Mouse (Mus musculus) limb, embryonic 12.5 days (tissue): Measurements from ENCODE around the gene Ergic2. TPM values are rescaled to one million over a fixed set of nuclear protein-coding genes. Genes with fewer than 3 reads are reported as not detected.

Experiments
- ATAC-seq: fragments of 200-750 bp; cut with Nextera tagmentation; 2 replicates; pipeline ENCODE4 v1.8.0; 2017; ENCODE audit warnings: low read depth, moderate TSS enrichment; ENCODE audit not compliant: insufficient number of reproducible peaks, insufficient read depth, low FRiP score, low TSS enrichment
- H3K27ac ChIP-seq: fragments of 300-500 bp; sonication (generic); 2 replicates; pipeline ENCODE4 v1.5.1; 2016; ENCODE audit warnings: mild to moderate bottlenecking, moderate library complexity
- H3K27me3 ChIP-seq: fragments of 300-500 bp; sonication (generic); 2 replicates; pipeline ENCODE4 v1.6.1; 2016; ENCODE audit warnings: mild to moderate bottlenecking, moderate library complexity
- H3K36me3 ChIP-seq: fragments of 300-500 bp; sonication (generic); 2 replicates; pipeline ENCODE4 v1.6.1; 2016; ENCODE audit warnings: mild to moderate bottlenecking, moderate library complexity
- H3K4me1 ChIP-seq: fragments of 300-500 bp; sonication (generic); replicated peaks from 2 replicates; pipeline ENCODE4 v1.6.1; 2016
- H3K4me2 ChIP-seq: fragments of 300-500 bp; sonication (generic); 2 replicates; pipeline ENCODE4 v1.6.1; 2016; ENCODE audit warnings: mild to moderate bottlenecking, moderate library complexity
- H3K4me3 ChIP-seq: fragments of 300-500 bp; sonication (generic); replicated peaks from 2 replicates; pipeline ENCODE4 v1.5.1; 2016; ENCODE audit warnings: mild to moderate bottlenecking
- H3K9ac ChIP-seq: fragments of 300-500 bp; sonication (generic); replicated peaks from 2 replicates; pipeline ENCODE4 v1.6.1; 2016; ENCODE audit warnings: mild to moderate bottlenecking, moderate library complexity
- H3K9me3 ChIP-seq: fragments of 300-500 bp; sonication (generic); 2 replicates; pipeline ENCODE4 v1.6.1; 2016; ENCODE audit warnings: mild to moderate bottlenecking, moderate library complexity
- WGBS: fragments of 180-500 bp; shearing (Covaris S2); methylation state at CpG from one replicate; pipeline ENCODE4 v1.1.7; 2016; 5-methylcytosine and 5-hydroxymethylcytosine counted together
- polyA plus RNA-seq: library from polyadenylated mRNA; unstranded; fragments of >200 nt; fragmentation: Nextera tagmentation; extraction: Ambion mirVana; gene quantifications from 2 replicates; pipeline ENCODE4 v1.2.1, GENCODE M21; 2016

The Ergic2 gene
- polyA plus RNA-seq, 1 experiment from 2014 or later, result 212 TPM

- H3K36me3 ChIP-seq, result no peaks in the 10 kb centered on the region
- H3K4me3 ChIP-seq, result no peak overlapping the region
- H3K9me3 ChIP-seq, result no peaks in the 10 kb centered on the region
- no peak overlapping the region for H3K9ac ChIP-seq
- no peak overlapping the region for H3K27ac ChIP-seq
- no peak overlapping the region for H3K4me2 ChIP-seq
- no peaks in the 10 kb centered on the region for H3K4me1 ChIP-seq
- ATAC-seq, result no peak; the same call in 1 of the 2 replicates
- 33% methylated on average over 9 of the region's 9 CpGs for WGBS
- no peaks in the 10 kb centered on the region for H3K27me3 ChIP-seq
Observed at GRCm38 (mm10) chr6:148135769-148136382, 76.3 kb downstream of the Ergic2 start.

- Histone ChIP-seq H3K27ac (no peak overlapping the region), H3K4me2 (no peak overlapping the region), H3K9me3 (no peaks in the 10 kb centered on the region), H3K27me3 (no peaks in the 10 kb centered on the region), H3K36me3 (no peaks in the 10 kb centered on the region), H3K4me1 (no peaks in the 10 kb centered on the region), H3K4me3 (no peak overlapping the region), H3K9ac (no peak overlapping the region)
- ATAC-seq, result no peak
Observed at GRCm38 (mm10) chr6:148133536-148133935, 78.6 kb downstream of the Ergic2 start.

- Histone ChIP-seq H3K27me3 (no peaks in the 10 kb centered on the region), H3K9ac (no peak overlapping the region), H3K4me1 (no peaks in the 10 kb centered on the region), H3K9me3 (no peaks in the 10 kb centered on the region), H3K4me2 (no peak overlapping the region), H3K36me3 (no peaks in the 10 kb centered on the region), H3K27ac (no peak overlapping the region), H3K4me3 (no peak overlapping the region)
- ATAC-seq, result no peak
- 81% methylated on average over 10 of the region's 10 CpGs for WGBS
Observed at GRCm38 (mm10) chr6:148132314-148132713, 79.9 kb downstream of the Ergic2 start.

Other genes starting within 250 kb of the Ergic2 start
- 2.6 and 2.8 TPM in 2 replicates for gene Far2, start 165.1 kb downstream of the Ergic2 start, polyA plus RNA-seq
- 1.8 and 1.9 TPM in 2 replicates for gene Tmtc1, start 232.0 kb upstream of the Ergic2 start, polyA plus RNA-seq